Mouse (Mus musculus): ENCODE measurements around the gene Klhdc9. TPM values are rescaled to one million over a fixed set of nuclear protein-coding genes. Genes with fewer than 3 reads are reported as not detected.
"Not testable (repeated sequence)": the region's sequence is repeated elsewhere in the genome, so short reads cannot be mapped to it uniquely, and the experiment has no call there.

The Klhdc9 gene
- polyA plus RNA-seq, 1 experiment from 2014 or later: 2.2 TPM

- Histone ChIP-seq H3K9me3 (no peaks in the 10 kb centered on the region), H3K4me2 (peak overlapping the region; percentile 86), H3K9ac (replicated peaks) (peak overlapping the region; percentile 93), H3K4me1 (replicated peaks) (peaks cover 25% of the 10 kb centered on the region), H3K36me3 (peaks cover 20% of the 10 kb centered on the region; the same call in 1 of the 2 replicates), H3K27me3 (no peaks in the 10 kb centered on the region), H3K27ac (peak overlapping the region; percentile 99), H3K4me3 (replicated peaks) (peak overlapping the region; percentile 77)
- under 1% methylated on average over 50 of the region's 61 CpGs for WGBS
- peak; percentile 87 for ATAC-seq (ENCODE audit: insufficient number of reproducible peaks, insufficient read depth, low FRiP score, low TSS enrichment, low read depth)
These were observed 31.0 kb downstream of the Klhdc9 start for GRCm38 (mm10) chr1:171329433-171330215.

- Histone ChIP-seq H3K4me2 (peak within 1 kb of the TSS; percentile 86), H3K36me3 (peaks cover 14% of the 10 kb centered on the region; the same call in 1 of the 2 replicates), H3K4me1 (replicated peaks) (peaks cover 25% of the 10 kb centered on the region), H3K9ac (replicated peaks) (peak within 1 kb of the TSS; percentile 93), H3K4me3 (replicated peaks) (peak within 1 kb of the TSS; percentile 77), H3K27me3 (no peaks in the 10 kb centered on the region), H3K27ac (peak within 1 kb of the TSS; percentile 99), H3K9me3 (no peaks in the 10 kb centered on the region)
- ATAC-seq (ENCODE audit: insufficient number of reproducible peaks, insufficient read depth, low FRiP score, low TSS enrichment, low read depth): peak; percentile 89
- under 1% methylated on average over 38 of the region's 48 CpGs for WGBS
These were observed 31.7 kb downstream of the Klhdc9 start, which contains the start of gene Dedd for GRCm38 (mm10) chr1:171328839-171329432. Gene Dedd (plus strand): TSS chr1:171329145.

- no peaks in the 10 kb centered on the region for H3K9me3 ChIP-seq
- peak overlapping the region; percentile 93 for H3K9ac ChIP-seq (replicated peaks)
- ATAC-seq (ENCODE audit: insufficient number of reproducible peaks, insufficient read depth, low FRiP score, low TSS enrichment, low read depth): no peak
- WGBS: 37% methylated on average over 9 of the region's 9 CpGs
- peak overlapping the region; percentile 99 for H3K27ac ChIP-seq
- peaks cover 25% of the 10 kb centered on the region for H3K4me1 ChIP-seq (replicated peaks)
- H3K4me3 ChIP-seq (replicated peaks): peak overlapping the region; percentile 77
- peaks cover 9% of the 10 kb centered on the region; the same call in 1 of the 2 replicates for H3K36me3 ChIP-seq
- peak overlapping the region; percentile 86 for H3K4me2 ChIP-seq
- H3K27me3 ChIP-seq: no peaks in the 10 kb centered on the region
These were observed 32.4 kb downstream of the Klhdc9 start for GRCm38 (mm10) chr1:171328244-171328643.

- not testable (repeated sequence) for H3K4me2 ChIP-seq
These were observed 34.0 kb downstream of the Klhdc9 start for GRCm38 (mm10) chr1:171326588-171326987.

GRCm38 (mm10) chr1:171325571-171325970 is 35.0 kb downstream of the Klhdc9 start:
- Histone ChIP-seq H3K4me1 (replicated peaks) (peaks cover 16% of the 10 kb centered on the region), H3K9ac (replicated peaks) (no peak overlapping the region), H3K36me3 (no peaks in the 10 kb centered on the region; the same call in 1 of the 2 replicates), H3K4me3 (replicated peaks) (no peak overlapping the region), H3K27me3 (no peaks in the 10 kb centered on the region), H3K27ac (no peak overlapping the region), H3K9me3 (no peaks in the 10 kb centered on the region), H3K4me2 (no peak overlapping the region)
- 79% methylated on average over 2 of the region's 2 CpGs for WGBS
- ATAC-seq (ENCODE audit: insufficient number of reproducible peaks, insufficient read depth, low FRiP score, low TSS enrichment, low read depth): no peak

More at GRCm38 (mm10) chr1:171326588-171326987, 34.0 kb downstream of the Klhdc9 start:
- not testable (repeated sequence) for H3K9ac ChIP-seq (replicated peaks); H3K27ac ChIP-seq; H3K36me3 ChIP-seq; H3K4me3 ChIP-seq (replicated peaks); ATAC-seq (ENCODE audit: insufficient number of reproducible peaks, insufficient read depth, low FRiP score, low TSS enrichment, low read depth); H3K27me3 ChIP-seq; H3K9me3 ChIP-seq
- 89% methylated on average over 4 of the region's 4 CpGs for WGBS
- peaks cover 25% of the 10 kb centered on the region for H3K4me1 ChIP-seq (replicated peaks)

- Histone ChIP-seq H3K4me1 (replicated peaks) (no peaks in the 10 kb centered on the region), H3K9me3 (no peaks in the 10 kb centered on the region), H3K4me2 (no peak overlapping the region), H3K4me3 (replicated peaks) (no peak overlapping the region), H3K27me3 (no peaks in the 10 kb centered on the region), H3K9ac (replicated peaks) (no peak overlapping the region), H3K36me3 (no peaks in the 10 kb centered on the region; the same call in 1 of the 2 replicates), H3K27ac (no peak overlapping the region)
- WGBS: 88% methylated on average over 1 of the region's 1 CpGs
- peak; percentile 52; the same call in 1 of the 2 replicates for ATAC-seq (ENCODE audit: insufficient number of reproducible peaks, insufficient read depth, low FRiP score, low TSS enrichment, low read depth)
These were observed 38.6 kb downstream of the Klhdc9 start for GRCm38 (mm10) chr1:171322012-171322411.

GRCm38 (mm10) chr1:171321415-171321814 is 39.2 kb downstream of the Klhdc9 start:
- H3K4me3 ChIP-seq (replicated peaks): no peak overlapping the region
- ATAC-seq (ENCODE audit: insufficient number of reproducible peaks, insufficient read depth, low FRiP score, low TSS enrichment, low read depth): no peak
- H3K4me1 ChIP-seq (replicated peaks): no peaks in the 10 kb centered on the region
- no peaks in the 10 kb centered on the region for H3K27me3 ChIP-seq
- H3K4me2 ChIP-seq: no peak overlapping the region
- H3K9ac ChIP-seq (replicated peaks): no peak overlapping the region
- no peak overlapping the region for H3K27ac ChIP-seq
- no peaks in the 10 kb centered on the region for H3K9me3 ChIP-seq
- H3K36me3 ChIP-seq: no peaks in the 10 kb centered on the region; the same call in 1 of the 2 replicates

GRCm38 (mm10) chr1:171320151-171320550 is 40.4 kb downstream of the Klhdc9 start:
- 15% methylated on average over 5 of the region's 5 CpGs for WGBS

GRCm38 (mm10) chr1:171319748-171320147 is 40.9 kb downstream of the Klhdc9 start:
- no peaks in the 10 kb centered on the region for H3K4me1 ChIP-seq (replicated peaks)
- ATAC-seq (ENCODE audit: insufficient number of reproducible peaks, insufficient read depth, low FRiP score, low TSS enrichment, low read depth): no peak
- 0 out of 2 replicates have a peak, but pooled peaks cover 6% of the 10 kb centered on the region for H3K9me3 ChIP-seq
- no peaks in the 10 kb centered on the region for H3K27me3 ChIP-seq
- no peak overlapping the region for H3K4me3 ChIP-seq (replicated peaks)
- no peak overlapping the region for H3K27ac ChIP-seq
- H3K9ac ChIP-seq (replicated peaks): no peak overlapping the region
- H3K36me3 ChIP-seq: no peaks in the 10 kb centered on the region; the same call in 1 of the 2 replicates
- H3K4me2 ChIP-seq: peak overlapping the region; percentile 9
- 22% methylated on average over 7 of the region's 7 CpGs for WGBS

More at GRCm38 (mm10) chr1:171320151-171320550, 40.4 kb downstream of the Klhdc9 start:
- Histone ChIP-seq H3K4me3 (replicated peaks) (no peak overlapping the region), H3K9me3 (0 out of 2 replicates have a peak, but pooled peaks cover 6% of the 10 kb centered on the region), H3K27ac (no peak overlapping the region), H3K4me2 (peak overlapping the region; percentile 9; the same call in 1 of the 2 replicates), H3K9ac (replicated peaks) (no peak overlapping the region), H3K36me3 (no peaks in the 10 kb centered on the region; the same call in 1 of the 2 replicates), H3K4me1 (replicated peaks) (no peaks in the 10 kb centered on the region), H3K27me3 (no peaks in the 10 kb centered on the region)
- no peak for ATAC-seq (ENCODE audit: insufficient number of reproducible peaks, insufficient read depth, low FRiP score, low TSS enrichment, low read depth)

- no peaks in the 10 kb centered on the region for H3K36me3 ChIP-seq
- H3K4me2 ChIP-seq: no peak overlapping the region
- H3K9ac ChIP-seq (replicated peaks): no peak overlapping the region
- 70% methylated on average over 2 of the region's 2 CpGs for WGBS
- no peak for ATAC-seq (ENCODE audit: insufficient number of reproducible peaks, insufficient read depth, low FRiP score, low TSS enrichment, low read depth)
- no peaks in the 10 kb centered on the region for H3K27me3 ChIP-seq
- no peak overlapping the region for H3K4me3 ChIP-seq (replicated peaks)
- no peaks in the 10 kb centered on the region for H3K9me3 ChIP-seq
- H3K27ac ChIP-seq: no peak overlapping the region
- no peaks in the 10 kb centered on the region for H3K4me1 ChIP-seq (replicated peaks)
These were observed 51.3 kb downstream of the Klhdc9 start for GRCm38 (mm10) chr1:171309321-171309720.

Measured in limb, embryonic 12.5 days (tissue).